Comparison of ENCODE assay signal across 1 mouse cellular context in the genomic region with DNA sequence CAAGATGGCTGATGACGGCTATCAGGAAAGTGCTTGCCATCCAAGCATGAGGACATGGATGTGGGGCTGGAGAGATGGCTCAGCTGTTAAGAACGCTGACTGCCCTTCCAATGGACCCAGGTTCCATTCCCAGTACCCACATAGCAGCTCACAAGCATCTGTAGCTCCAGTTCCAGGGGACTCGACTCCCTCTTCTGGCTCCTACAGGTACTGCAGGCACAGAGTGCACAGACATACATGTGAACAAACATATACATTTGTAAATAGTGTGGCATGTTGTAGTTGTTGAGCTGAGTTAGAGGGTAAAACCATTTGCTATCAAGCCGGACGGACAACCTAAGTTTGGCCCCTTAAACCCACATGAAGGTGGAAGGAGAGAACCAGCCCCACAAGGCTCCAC.
TF ChIP-seq lines count a peak whose summit lies in the region.

No protein-coding gene starts in this region.

TF ChIP-seq in CH12.LX, 34 proteins besides CTCF, POLR2A, EP300 and RAD21:
- TF ChIP-seq JUN (IDR thresholded peaks at IDR 0.05; ENCODE audit: insufficient read depth, low read depth, low read length): no peak
- no peak for TF ChIP-seq MAFK (IDR thresholded peaks at IDR 0.05; ENCODE audit: insufficient replicate concordance, low read length)
- no peak for TF ChIP-seq TCF12 (IDR thresholded peaks at IDR 0.05; ENCODE audit: low read depth, low read length)
- no peak for TF ChIP-seq HCFC1 (IDR thresholded peaks at IDR 0.05; ENCODE audit: low read depth, low read length)
- no peak for TF ChIP-seq USF2 (conservative IDR thresholded peaks at IDR 0.05; ENCODE audit: low read depth, low read length)
- TF ChIP-seq NRF1 (IDR thresholded peaks at IDR 0.05; ENCODE audit: low read depth, low read length): no peak
- no peak for TF ChIP-seq PAX5 (IDR thresholded peaks at IDR 0.05; ENCODE audit: low read length)
- no peak for TF ChIP-seq IRF4 (IDR thresholded peaks at IDR 0.05; ENCODE audit: low read depth, low read length)
- TF ChIP-seq ETS1 (conservative IDR thresholded peaks at IDR 0.05; ENCODE audit: low read depth, low read length): no peak
- TF ChIP-seq MEF2A (IDR thresholded peaks at IDR 0.05; ENCODE audit: borderline replicate concordance, low read depth, low read length): no peak
- no peak for TF ChIP-seq CHD2 (IDR thresholded peaks at IDR 0.05; ENCODE audit: low read length)
- no peak for TF ChIP-seq ELF1 (IDR thresholded peaks at IDR 0.05; ENCODE audit: low read depth, low read length)
